11 mouse cellular contexts compared by ENCODE assay signal in the genomic region with DNA sequence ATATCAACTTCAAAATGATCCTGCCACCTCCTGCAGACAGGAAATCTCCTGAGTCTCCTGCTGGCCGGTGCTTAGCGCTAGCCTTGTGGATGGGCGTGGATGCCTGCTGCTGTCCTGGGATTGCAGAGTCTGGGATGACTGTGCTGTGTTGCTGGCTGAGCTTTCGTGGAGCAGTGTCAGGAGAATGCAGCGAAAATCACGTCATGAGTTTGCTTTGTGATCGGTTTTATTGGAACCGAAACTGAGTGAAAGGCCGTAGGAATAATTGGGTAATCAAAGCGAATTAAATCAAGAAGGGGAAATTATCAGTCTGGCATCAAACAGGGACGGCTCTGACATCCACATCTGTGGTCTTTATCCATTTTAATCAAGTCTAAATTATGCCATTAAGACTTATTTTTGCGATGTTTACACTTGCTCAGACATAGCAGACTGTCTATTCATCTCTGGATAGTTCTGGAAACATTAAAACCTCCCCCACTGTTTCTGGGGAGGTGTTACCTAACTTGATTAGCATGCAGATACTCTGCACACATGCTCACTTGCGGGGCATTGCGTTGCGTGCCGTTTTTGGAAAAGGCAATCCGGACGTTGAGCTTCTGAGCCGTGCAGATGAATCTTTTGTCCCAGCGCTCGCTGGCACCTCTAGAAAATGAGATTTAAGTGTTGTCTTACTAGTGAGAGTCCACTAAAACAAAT.
DNase-seq lines count a peak whose midpoint lies in the region; ATAC-seq lines count a peak whose summit lies in the region.
"Had no signal": no experiment of that assay in that cellular context is flagged by ENCODE, and none has a peak within 500 bp of the region (broad histone marks: within the 10 kb centered on the region; RNA-seq: fewer than 3 reads in every experiment).

No protein-coding gene starts in this region.

- peaks cover 24% of the 10 kb centered on the region for H3K4me1 ChIP-seq in hindbrain, embryonic 15.5 days (replicated peaks)
- no peaks in the 10 kb centered on the region for H3K4me1 ChIP-seq in hindbrain, embryonic 11.5 days (replicated peaks; ENCODE audit: control insufficient read depth, insufficient read depth, low read length)
- H3K4me1 ChIP-seq in midbrain, embryonic 12.5 days = peaks cover 13% of the 10 kb centered on the region

- WGBS in hindbrain, embryonic 15.5 days = 40% methylated on average over 21 of the region's 21 CpGs
- WGBS in hindbrain, embryonic 11.5 days = 72% methylated on average over 21 of the region's 21 CpGs
- WGBS in midbrain, embryonic 12.5 days = 64% methylated on average over 21 of the region's 21 CpGs

- H3K4me2 ChIP-seq in hindbrain, embryonic 15.5 days = peak overlapping the region; percentile 34
- H3K4me2 ChIP-seq in hindbrain, embryonic 11.5 days (replicated peaks; ENCODE audit: low read depth, low read length) = no peak overlapping the region
- H3K4me2 ChIP-seq in midbrain, embryonic 12.5 days (replicated peaks) = no peak overlapping the region
- H3K4me2 ChIP-seq: limb, embryonic 15.5 days had no signal

- ATAC-seq in hindbrain, embryonic 15.5 days (ENCODE audit: low FRiP score, low read depth) = no peak
- ATAC-seq in hindbrain, embryonic 11.5 days (ENCODE audit: low FRiP score) = no peak
- no peak for ATAC-seq in midbrain, embryonic 12.5 days (ENCODE audit: low FRiP score, low read depth)

- H3K27ac ChIP-seq in hindbrain, embryonic 15.5 days (replicated peaks) = peak overlapping the region; percentile 54; the same call in 1 of the 2 replicates
- H3K27ac ChIP-seq in hindbrain, embryonic 11.5 days (ENCODE audit: low read depth, low read length) = no peak overlapping the region
- peak overlapping the region; percentile 32; the same call in 1 of the 2 replicates for H3K27ac ChIP-seq in midbrain, embryonic 12.5 days (replicated peaks)
- H3K27ac ChIP-seq: limb, embryonic 15.5 days had no signal

- no peaks in the 10 kb centered on the region for H3K27me3 ChIP-seq in hindbrain, embryonic 15.5 days
- no peaks in the 10 kb centered on the region for H3K27me3 ChIP-seq in hindbrain, embryonic 11.5 days (ENCODE audit: control insufficient read depth, insufficient read depth, low read length)
- H3K27me3 ChIP-seq in midbrain, embryonic 12.5 days = no peaks in the 10 kb centered on the region
- H3K27me3 ChIP-seq: limb, embryonic 15.5 days had no signal

- H3K36me3 ChIP-seq in hindbrain, embryonic 15.5 days = no peaks in the 10 kb centered on the region
- no peaks in the 10 kb centered on the region for H3K36me3 ChIP-seq in hindbrain, embryonic 11.5 days (ENCODE audit: control insufficient read depth, insufficient read depth, low read length)
- no peaks in the 10 kb centered on the region for H3K36me3 ChIP-seq in midbrain, embryonic 12.5 days
- H3K36me3 ChIP-seq: limb, embryonic 15.5 days had no signal

- H3K4me3 ChIP-seq in hindbrain, embryonic 15.5 days = no peak overlapping the region
- H3K4me3 ChIP-seq in hindbrain, embryonic 11.5 days (ENCODE audit: low read depth, low read length) = no peak overlapping the region
- H3K4me3 ChIP-seq in midbrain, embryonic 12.5 days = no peak overlapping the region
- H3K4me3 ChIP-seq: erythroblast, embryonic 14.5 days; limb, embryonic 15.5 days had no signal

- no peak for DNase-seq in hindbrain, embryonic 11.5 days (ENCODE audit: low spot score)
- peak; percentile 49 for DNase-seq in right cerebral cortex, adult 18-20 months
- no peak for DNase-seq in right cerebral cortex, postnatal 25 days
- DNase-seq in thymus, postnatal 25 days = no peak
- no peak for DNase-seq in spleen, postnatal 4 days (ENCODE audit: low spot score in 2 of 2)
- DNase-seq: adrenal gland, postnatal 14 days; kidney, adult 8-10 months had no signal

- H3K9ac ChIP-seq in hindbrain, embryonic 15.5 days = no peak overlapping the region
- H3K9ac ChIP-seq in hindbrain, embryonic 11.5 days (ENCODE audit: low read depth, low read length) = no peak overlapping the region
- H3K9ac ChIP-seq in midbrain, embryonic 12.5 days (replicated peaks) = no peak overlapping the region
- H3K9ac ChIP-seq: limb, embryonic 15.5 days had no signal

- no peaks in the 10 kb centered on the region for H3K9me3 ChIP-seq in hindbrain, embryonic 15.5 days
- no peaks in the 10 kb centered on the region for H3K9me3 ChIP-seq in hindbrain, embryonic 11.5 days (ENCODE audit: control insufficient read depth, low read length)
- no peaks in the 10 kb centered on the region for H3K9me3 ChIP-seq in midbrain, embryonic 12.5 days
- H3K9me3 ChIP-seq: limb, embryonic 15.5 days had no signal
